Mouse (Mus musculus) layer of hippocampus, adult 9-11 months (tissue): ENCODE data around the gene Bub3.

ENCODE experiments used
- DNase-seq: peaks from one replicate; pipeline ENCODE4 v3.0.0; 2022

The Bub3 gene

GRCm38 (mm10) chr7:131556541-131557271 lies 3.3 kb upstream of the Bub3 start:
- no peak for DNase-seq

- DNase-seq: no peak
Measured at GRCm38 (mm10) chr7:131557751-131558150, 2.3 kb upstream of the Bub3 start.

- DNase-seq: no peak
Measured at GRCm38 (mm10) chr7:131560697-131561042, 648 bp downstream of the Bub3 start.

- no peak for DNase-seq
Measured at GRCm38 (mm10) chr7:131575246-131575645, 15.2 kb downstream of the Bub3 start.

GRCm38 (mm10) chr7:131582178-131582577 lies 22.2 kb downstream of the Bub3 start:
- no peak for DNase-seq

GRCm38 (mm10) chr7:131585551-131585950 lies 25.5 kb downstream of the Bub3 start:
- DNase-seq: no peak

GRCm38 (mm10) chr7:131597779-131598482 lies 37.9 kb downstream of the Bub3 start:
- peak; percentile 59 for DNase-seq

- peak; percentile 11 for DNase-seq
Measured at GRCm38 (mm10) chr7:131598483-131598824, 38.4 kb downstream of the Bub3 start.

- no peak for DNase-seq
Measured at GRCm38 (mm10) chr7:131602106-131602505, 42.1 kb downstream of the Bub3 start.

GRCm38 (mm10) chr7:131603186-131603585 lies 43.2 kb downstream of the Bub3 start:
- DNase-seq: no peak

GRCm38 (mm10) chr7:131604946-131605345 lies 44.9 kb downstream of the Bub3 start:
- DNase-seq: no peak

GRCm38 (mm10) chr7:131605481-131605880 lies 45.5 kb downstream of the Bub3 start:
- no peak for DNase-seq

GRCm38 (mm10) chr7:131608049-131608448 lies 48.0 kb downstream of the Bub3 start:
- no peak for DNase-seq

- DNase-seq: no peak
Measured at GRCm38 (mm10) chr7:131609677-131610076, 49.7 kb downstream of the Bub3 start.
